Mouse (Mus musculus): Measurements from ENCODE around the gene Gm21974. TPM values are rescaled to one million over a fixed set of nuclear protein-coding genes. Genes with fewer than 3 reads are reported as not detected.
A peak's percentile ranks its signal among the peaks of the same experiment; 100 is the strongest.
"Not testable (repeated sequence)": the region's sequence is repeated elsewhere in the genome, so short reads cannot be mapped to it uniquely, and the experiment has no call there.

Gm21974 gene
- total RNA-seq (2021), result not detected

- DNase-seq, result peak; percentile 93
- intact Hi-C loops (cut with DNase I), result loop anchor here (2.0 to 5.0 kb wide), 2 partner anchors 17 to 93 kb away; partner anchors contain the start of gene Hsd3b7
Measured at GRCm38 (mm10) chr7:127895442-127895841, at the start of gene Gm21974, which contains the start of gene Vkorc1. Gene Gm21974, minus strand, starts transcription at chr7:127895454. Gene Vkorc1, minus strand, starts transcription at chr7:127895617.

GRCm38 (mm10) chr7:127944614-127945013 is 49.4 kb upstream of the Gm21974 start:
- peak in 1 of 2 experiments; percentile 17 for DNase-seq

GRCm38 (mm10) chr7:127942097-127942496 is 46.8 kb upstream of the Gm21974 start:
- intact Hi-C loops (cut with DNase I); DNase-seq: not testable (repeated sequence)

More at GRCm38 (mm10) chr7:127944614-127945013, 49.4 kb upstream of the Gm21974 start:
- intact Hi-C loops (cut with DNase I), result no loop called here

- intact Hi-C loops (cut with DNase I), result loop anchor here (2.0 kb wide), 1 partner anchor 30 kb away; the partner anchor contains the start of gene Fus
- DNase-seq, result no peak
Measured at GRCm38 (mm10) chr7:127936216-127936884, 41.1 kb upstream of the Gm21974 start.

GRCm38 (mm10) chr7:127935748-127936159 is 40.5 kb upstream of the Gm21974 start:
- DNase-seq, result no peak
- intact Hi-C loops (cut with DNase I), result loop anchor here (1.0 to 2.0 kb wide), 2 partner anchors 31 to 135 kb away; partner anchors contain the start of genes Fus and Hsd3b7

GRCm38 (mm10) chr7:127935028-127935722 is 39.9 kb upstream of the Gm21974 start:
- intact Hi-C loops (cut with DNase I), result loop anchor here (1.0 kb wide), 1 partner anchor 135 kb away; the partner anchor contains the start of gene Hsd3b7
- peak; percentile 97 to 98 for DNase-seq

GRCm38 (mm10) chr7:127934075-127934474 is 38.8 kb upstream of the Gm21974 start:
- DNase-seq, result no peak
- intact Hi-C loops (cut with DNase I), result no loop called here

- DNase-seq, result no peak
- intact Hi-C loops (cut with DNase I), result loop anchor here (2.0 kb wide), 1 partner anchor 90 kb away; no protein-coding TSS in a partner anchor
Measured at GRCm38 (mm10) chr7:127932273-127933031, 37.2 kb upstream of the Gm21974 start.

GRCm38 (mm10) chr7:127931351-127932135 is 36.3 kb upstream of the Gm21974 start:
- intact Hi-C loops (cut with DNase I), result loop anchor here (2.0 kb wide), 1 partner anchor 89 kb away; no protein-coding TSS in a partner anchor
- DNase-seq, result no peak

GRCm38 (mm10) chr7:127930636-127931035 is 35.4 kb upstream of the Gm21974 start:
- intact Hi-C loops (cut with DNase I), result no loop called here
- no peak for DNase-seq

- no peak for DNase-seq
- intact Hi-C loops (cut with DNase I), result no loop called here
Measured at GRCm38 (mm10) chr7:127929923-127930322, 34.7 kb upstream of the Gm21974 start, which contains the start of gene Prss8. Gene Prss8, minus strand, starts transcription at chr7:127930104.

GRCm38 (mm10) chr7:127928596-127928995 is 33.3 kb upstream of the Gm21974 start:
- DNase-seq, result no peak
- intact Hi-C loops (cut with DNase I), result no loop called here

- intact Hi-C loops (cut with DNase I), result no loop called here
- DNase-seq, result no peak
Measured at GRCm38 (mm10) chr7:127927726-127928125, 32.5 kb upstream of the Gm21974 start.

GRCm38 (mm10) chr7:127926846-127927245 is 31.6 kb upstream of the Gm21974 start:
- intact Hi-C loops (cut with DNase I), result no loop called here

GRCm38 (mm10) chr7:127926066-127926465 is 30.8 kb upstream of the Gm21974 start:
- DNase-seq, result no peak
- intact Hi-C loops (cut with DNase I), result no loop called here

More at GRCm38 (mm10) chr7:127926846-127927245, 31.6 kb upstream of the Gm21974 start:
- DNase-seq, result no peak

GRCm38 (mm10) chr7:127925252-127925651 is 30.0 kb upstream of the Gm21974 start:
- intact Hi-C loops (cut with DNase I), result no loop called here
- DNase-seq, result no peak

GRCm38 (mm10) chr7:127923714-127924113 is 28.5 kb upstream of the Gm21974 start:
- DNase-seq, result no peak
- intact Hi-C loops (cut with DNase I), result no loop called here

- no peak for DNase-seq
- intact Hi-C loops (cut with DNase I), result no loop called here
Measured at GRCm38 (mm10) chr7:127922451-127923275, 27.4 kb upstream of the Gm21974 start.

- intact Hi-C loops (cut with DNase I), result no loop called here
- no peak for DNase-seq
Measured at GRCm38 (mm10) chr7:127921516-127921915, 26.3 kb upstream of the Gm21974 start.
